Mouse (Mus musculus) heart, postnatal 0 days (tissue): ENCODE measurements around the gene Gnl1.

Experiments
- CTCF ChIP-seq: IDR thresholded peaks from 2 replicates; pipeline ENCODE4 v1.5.1; 2016; ENCODE audit warnings: antibody characterized with exemption, control low read depth, low read depth
- EP300 ChIP-seq: IDR thresholded peaks from 2 replicates; pipeline ENCODE4 v1.6.1; 2016; ENCODE audit warnings: antibody characterized with exemption, low read depth

GRCm38 (mm10) chr17:36001121-36001897 lies 21.7 kb downstream of the Gnl1 start:
- TF ChIP-seq CTCF (no peak), EP300 (no peak)
